Mouse (Mus musculus): ENCODE data around the gene Igdcc4. TPM values are rescaled to one million over a fixed set of nuclear protein-coding genes. Genes with fewer than 3 reads are reported as not detected.
A peak's percentile ranks its signal among the peaks of the same experiment; 100 is the strongest.

The Igdcc4 gene
- polyA plus RNA-seq, 1 experiment from 2014 or later = 55.6 TPM

- DNase-seq (ENCODE audit: low spot score) = peak; percentile 46
- peaks cover 5% of the 10 kb centered on the region; the same call in 1 of the 2 replicates for H3K9me3 ChIP-seq (ENCODE audit: control insufficient read depth, low read length)
- H3K9ac ChIP-seq (ENCODE audit: low read depth, low read length) = peak overlapping the region; percentile 94
- H3K4me3 ChIP-seq (ENCODE audit: low read depth, low read length) = peak overlapping the region; percentile 89
- peak overlapping the region; percentile 92 for H3K27ac ChIP-seq (replicated peaks; ENCODE audit: low read depth, low read length)
- peak overlapping the region; percentile 87 for H3K4me2 ChIP-seq (ENCODE audit: low read depth, low read length)
- 16% methylated on average over 8 of the region's 8 CpGs for WGBS
- H3K36me3 ChIP-seq (ENCODE audit: control insufficient read depth, insufficient read depth, low read length) = no peaks in the 10 kb centered on the region
- H3K27me3 ChIP-seq (replicated peaks; ENCODE audit: control insufficient read depth, insufficient read depth, low read length) = no peaks in the 10 kb centered on the region
- no peak for ATAC-seq (ENCODE audit: low read depth)
- peaks cover 14% of the 10 kb centered on the region; the same call in 1 of the 2 replicates for H3K4me1 ChIP-seq (ENCODE audit: control insufficient read depth, insufficient read depth, low read length)
These were observed 2.0 kb downstream of the Igdcc4 start for GRCm38 (mm10) chr9:65103173-65103752.

- ATAC-seq (ENCODE audit: low read depth) = no peak
- Histone ChIP-seq H3K9me3 (ENCODE audit: control insufficient read depth, low read length) (no peaks in the 10 kb centered on the region), H3K9ac (ENCODE audit: low read depth, low read length) (no peak overlapping the region), H3K4me3 (ENCODE audit: low read depth, low read length) (no peak overlapping the region), H3K4me1 (ENCODE audit: control insufficient read depth, insufficient read depth, low read length) (peaks cover 30% of the 10 kb centered on the region), H3K27me3 (replicated peaks; ENCODE audit: control insufficient read depth, insufficient read depth, low read length) (no peaks in the 10 kb centered on the region), H3K36me3 (ENCODE audit: control insufficient read depth, insufficient read depth, low read length) (no peaks in the 10 kb centered on the region), H3K27ac (replicated peaks; ENCODE audit: low read depth, low read length) (no peak overlapping the region), H3K4me2 (ENCODE audit: low read depth, low read length) (no peak overlapping the region)
- no peak for DNase-seq (ENCODE audit: low spot score)
- 83% methylated on average over 4 of the region's 4 CpGs for WGBS
These were observed 5.5 kb downstream of the Igdcc4 start for GRCm38 (mm10) chr9:65106821-65107220.

GRCm38 (mm10) chr9:65107893-65108292 is 6.6 kb downstream of the Igdcc4 start:
- Histone ChIP-seq H3K36me3 (ENCODE audit: control insufficient read depth, insufficient read depth, low read length) (no peaks in the 10 kb centered on the region), H3K9me3 (ENCODE audit: control insufficient read depth, low read length) (no peaks in the 10 kb centered on the region), H3K4me3 (ENCODE audit: low read depth, low read length) (no peak overlapping the region), H3K4me2 (ENCODE audit: low read depth, low read length) (no peak overlapping the region), H3K9ac (ENCODE audit: low read depth, low read length) (no peak overlapping the region), H3K27me3 (replicated peaks; ENCODE audit: control insufficient read depth, insufficient read depth, low read length) (no peaks in the 10 kb centered on the region), H3K4me1 (ENCODE audit: control insufficient read depth, insufficient read depth, low read length) (peaks cover 30% of the 10 kb centered on the region), H3K27ac (replicated peaks; ENCODE audit: low read depth, low read length) (no peak overlapping the region)
- DNase-seq (ENCODE audit: low spot score) (no peak), ATAC-seq (ENCODE audit: low read depth) (no peak)
- 93% methylated on average over 1 of the region's 1 CpGs for WGBS

- peak overlapping the region; percentile 23 for H3K4me3 ChIP-seq (ENCODE audit: low read depth, low read length)
- peak overlapping the region; percentile 51 for H3K4me2 ChIP-seq (ENCODE audit: low read depth, low read length)
- H3K4me1 ChIP-seq (ENCODE audit: control insufficient read depth, insufficient read depth, low read length) = peaks cover 21% of the 10 kb centered on the region
- peak overlapping the region; percentile 89 for H3K27ac ChIP-seq (replicated peaks; ENCODE audit: low read depth, low read length)
- ATAC-seq (ENCODE audit: low read depth) (peak; percentile 89), DNase-seq (ENCODE audit: low spot score) (peak; percentile 91)
- H3K9me3 ChIP-seq (ENCODE audit: control insufficient read depth, low read length) = no peaks in the 10 kb centered on the region
- peaks cover 9% of the 10 kb centered on the region for H3K36me3 ChIP-seq (ENCODE audit: control insufficient read depth, insufficient read depth, low read length)
- no peaks in the 10 kb centered on the region for H3K27me3 ChIP-seq (replicated peaks; ENCODE audit: control insufficient read depth, insufficient read depth, low read length)
- 12% methylated on average over 24 of the region's 24 CpGs for WGBS
- H3K9ac ChIP-seq (ENCODE audit: low read depth, low read length) = peak overlapping the region; percentile 55
These were observed 8.1 kb downstream of the Igdcc4 start for GRCm38 (mm10) chr9:65109132-65110072.

- no peaks in the 10 kb centered on the region for H3K27me3 ChIP-seq (replicated peaks; ENCODE audit: control insufficient read depth, insufficient read depth, low read length)
- H3K27ac ChIP-seq (replicated peaks; ENCODE audit: low read depth, low read length) = no peak overlapping the region
- no peak overlapping the region for H3K4me2 ChIP-seq (ENCODE audit: low read depth, low read length)
- peaks cover 16% of the 10 kb centered on the region for H3K4me1 ChIP-seq (ENCODE audit: control insufficient read depth, insufficient read depth, low read length)
- no peak overlapping the region for H3K9ac ChIP-seq (ENCODE audit: low read depth, low read length)
- H3K36me3 ChIP-seq (ENCODE audit: control insufficient read depth, insufficient read depth, low read length) = peaks cover 23% of the 10 kb centered on the region
- ATAC-seq (ENCODE audit: low read depth) (no peak), DNase-seq (ENCODE audit: low spot score) (no peak)
- WGBS = 87% methylated on average over 5 of the region's 5 CpGs
- H3K9me3 ChIP-seq (ENCODE audit: control insufficient read depth, low read length) = no peaks in the 10 kb centered on the region
- H3K4me3 ChIP-seq (ENCODE audit: low read depth, low read length) = no peak overlapping the region
These were observed 10.4 kb downstream of the Igdcc4 start for GRCm38 (mm10) chr9:65111698-65112097.

GRCm38 (mm10) chr9:65113694-65114093 is 12.4 kb downstream of the Igdcc4 start:
- H3K9ac ChIP-seq (ENCODE audit: low read depth, low read length) = no peak overlapping the region
- peaks cover 43% of the 10 kb centered on the region for H3K36me3 ChIP-seq (ENCODE audit: control insufficient read depth, insufficient read depth, low read length)
- no peak overlapping the region for H3K4me2 ChIP-seq (ENCODE audit: low read depth, low read length)
- WGBS = 75% methylated on average over 2 of the region's 2 CpGs
- H3K4me3 ChIP-seq (ENCODE audit: low read depth, low read length) = no peak overlapping the region
- no peak overlapping the region for H3K27ac ChIP-seq (replicated peaks; ENCODE audit: low read depth, low read length)
- DNase-seq (ENCODE audit: low spot score) (no peak), ATAC-seq (ENCODE audit: low read depth) (no peak)
- no peaks in the 10 kb centered on the region for H3K27me3 ChIP-seq (replicated peaks; ENCODE audit: control insufficient read depth, insufficient read depth, low read length)
- no peaks in the 10 kb centered on the region for H3K9me3 ChIP-seq (ENCODE audit: control insufficient read depth, low read length)
- peaks cover 16% of the 10 kb centered on the region for H3K4me1 ChIP-seq (ENCODE audit: control insufficient read depth, insufficient read depth, low read length)

GRCm38 (mm10) chr9:65115891-65116290 is 14.6 kb downstream of the Igdcc4 start:
- DNase-seq (ENCODE audit: low spot score) (peak; percentile 35), ATAC-seq (ENCODE audit: low read depth) (no peak)
- Histone ChIP-seq H3K27ac (replicated peaks; ENCODE audit: low read depth, low read length) (no peak overlapping the region), H3K9me3 (ENCODE audit: control insufficient read depth, low read length) (no peaks in the 10 kb centered on the region), H3K4me1 (ENCODE audit: control insufficient read depth, insufficient read depth, low read length) (no peaks in the 10 kb centered on the region), H3K27me3 (replicated peaks; ENCODE audit: control insufficient read depth, insufficient read depth, low read length) (no peaks in the 10 kb centered on the region), H3K36me3 (ENCODE audit: control insufficient read depth, insufficient read depth, low read length) (peaks cover 54% of the 10 kb centered on the region), H3K9ac (ENCODE audit: low read depth, low read length) (no peak overlapping the region), H3K4me2 (ENCODE audit: low read depth, low read length) (no peak overlapping the region), H3K4me3 (ENCODE audit: low read depth, low read length) (no peak overlapping the region)
- 63% methylated on average over 2 of the region's 2 CpGs for WGBS

GRCm38 (mm10) chr9:65117516-65117915 is 16.2 kb downstream of the Igdcc4 start:
- Histone ChIP-seq H3K36me3 (ENCODE audit: control insufficient read depth, insufficient read depth, low read length) (peaks cover 54% of the 10 kb centered on the region), H3K4me2 (ENCODE audit: low read depth, low read length) (no peak overlapping the region), H3K9me3 (ENCODE audit: control insufficient read depth, low read length) (no peaks in the 10 kb centered on the region), H3K4me3 (ENCODE audit: low read depth, low read length) (no peak overlapping the region), H3K27me3 (replicated peaks; ENCODE audit: control insufficient read depth, insufficient read depth, low read length) (no peaks in the 10 kb centered on the region), H3K9ac (ENCODE audit: low read depth, low read length) (no peak overlapping the region), H3K27ac (replicated peaks; ENCODE audit: low read depth, low read length) (no peak overlapping the region), H3K4me1 (ENCODE audit: control insufficient read depth, insufficient read depth, low read length) (0 out of 2 replicates have a peak, but pooled peaks cover 2% of the 10 kb centered on the region)
- WGBS = 72% methylated on average over 2 of the region's 2 CpGs
- DNase-seq (ENCODE audit: low spot score) (no peak), ATAC-seq (ENCODE audit: low read depth) (no peak)
